Mouse (Mus musculus) megakaryocyte, embryonic 14.5 days (primary cell): ENCODE results near the gene Lamb3. TPM values are rescaled to one million over a fixed set of nuclear protein-coding genes. Genes with fewer than 3 reads are reported as not detected.

Experiments used
- H3K27me3 ChIP-seq: replicated peaks from 2 replicates; pipeline ENCODE3; 2012; ENCODE audit warnings: inconsistent platforms
- H3K36me3 ChIP-seq: replicated peaks from 2 replicates; pipeline ENCODE3; 2012; ENCODE audit warnings: low read length, inconsistent platforms, mixed read lengths
- H3K4me1 ChIP-seq: 2 replicates; pipeline ENCODE4 v1.6.1; 2012; ENCODE audit warnings: inconsistent platforms
- H3K4me3 ChIP-seq: replicated peaks from 2 replicates; pipeline ENCODE3; 2012; ENCODE audit warnings: moderate library complexity, mild to moderate bottlenecking, inconsistent platforms
- H3K9me3 ChIP-seq: 2 replicates; pipeline ENCODE4 v1.6.1; 2012; ENCODE audit warnings: inconsistent platforms
- FLI1 ChIP-seq: IDR thresholded peaks from 2 replicates; pipeline ENCODE4 v1.6.1; 2012; ENCODE audit warnings: low read length, inconsistent platforms, mixed read lengths
- GATA1 ChIP-seq: IDR thresholded peaks from 3 replicates; pipeline ENCODE4 v1.6.1; 2012; ENCODE audit warnings: mixed read lengths, low read length, inconsistent platforms, borderline replicate concordance
- polyA plus RNA-seq: library from polyadenylated mRNA; stranded (reverse); fragments of >175 nt; gene quantifications from 2 replicates; pipeline ENCODE4 v1.2.3, GENCODE M21; 2012; ENCODE audit warnings: low replicate concordance; ENCODE audit not compliant: insufficient read depth

Gene Lamb3
- polyA plus RNA-seq, 1 experiment: 0.31 TPM

DNA sequence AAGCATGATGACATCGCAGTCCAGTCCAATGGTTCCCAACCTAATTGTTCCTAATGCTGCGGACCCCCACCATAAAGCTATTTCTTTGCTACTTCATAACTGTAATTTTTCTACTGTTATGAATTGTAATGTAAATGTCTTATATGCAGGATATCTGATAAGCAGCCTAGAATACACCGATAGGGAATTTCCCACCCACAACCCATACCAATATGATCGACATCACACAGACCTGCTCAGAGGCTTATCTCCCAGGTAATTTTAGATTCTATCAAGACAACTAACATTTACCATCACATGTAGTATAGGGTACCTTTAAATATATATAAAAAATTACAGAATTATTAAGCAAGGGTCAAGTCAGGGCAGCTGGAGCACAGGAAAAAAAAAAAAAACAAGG is 18.6 kb downstream of the Lamb3 start:
- no peaks in the 10 kb centered on the region for H3K27me3 ChIP-seq
- no peak overlapping the region for H3K4me3 ChIP-seq
- no peaks in the 10 kb centered on the region for H3K36me3 ChIP-seq
- no peak for TF ChIP-seq FLI1
- TF ChIP-seq GATA1: no peak
- peaks cover under 1% of the 10 kb centered on the region; the same call in 1 of the 2 replicates for H3K4me1 ChIP-seq
- H3K9me3 ChIP-seq: no peaks in the 10 kb centered on the region

- H3K4me3 ChIP-seq: no peak overlapping the region
- H3K4me1 ChIP-seq: peaks cover 5% of the 10 kb centered on the region; the same call in 1 of the 2 replicates
- peaks cover 3% of the 10 kb centered on the region for H3K27me3 ChIP-seq
- no peaks in the 10 kb centered on the region for H3K9me3 ChIP-seq
- no peaks in the 10 kb centered on the region for H3K36me3 ChIP-seq
- TF ChIP-seq GATA1 (no peak), FLI1 (no peak)
These were observed 19.4 kb downstream of the Lamb3 start for GRCm38 (mm10) chr1:193226724-193227522.

- Histone ChIP-seq H3K4me3 (no peak overlapping the region), H3K4me1 (peaks cover 5% of the 10 kb centered on the region; the same call in 1 of the 2 replicates), H3K27me3 (peaks cover 3% of the 10 kb centered on the region), H3K36me3 (no peaks in the 10 kb centered on the region), H3K9me3 (no peaks in the 10 kb centered on the region)
- no peak for TF ChIP-seq FLI1
- no peak for TF ChIP-seq GATA1
These were observed 20.0 kb downstream of the Lamb3 start for GRCm38 (mm10) chr1:193227537-193227936.

- H3K4me1 ChIP-seq: peaks cover 5% of the 10 kb centered on the region; the same call in 1 of the 2 replicates
- no peaks in the 10 kb centered on the region for H3K9me3 ChIP-seq
- H3K4me3 ChIP-seq: no peak overlapping the region
- TF ChIP-seq FLI1 (no peak), GATA1 (no peak)
- peaks cover 3% of the 10 kb centered on the region for H3K27me3 ChIP-seq
- H3K36me3 ChIP-seq: no peaks in the 10 kb centered on the region
These were observed 22.1 kb downstream of the Lamb3 start for GRCm38 (mm10) chr1:193229570-193229969.

- Histone ChIP-seq H3K9me3 (no peaks in the 10 kb centered on the region), H3K4me3 (no peak overlapping the region), H3K36me3 (no peaks in the 10 kb centered on the region), H3K4me1 (peaks cover 5% of the 10 kb centered on the region; the same call in 1 of the 2 replicates), H3K27me3 (peaks cover 3% of the 10 kb centered on the region)
- no peak for TF ChIP-seq GATA1
- no peak for TF ChIP-seq FLI1
These were observed 23.0 kb downstream of the Lamb3 start for GRCm38 (mm10) chr1:193230531-193230930.

GRCm38 (mm10) chr1:193230935-193231334 is 23.4 kb downstream of the Lamb3 start:
- Histone ChIP-seq H3K9me3 (no peaks in the 10 kb centered on the region), H3K4me1 (peaks cover 5% of the 10 kb centered on the region; the same call in 1 of the 2 replicates), H3K4me3 (no peak overlapping the region), H3K36me3 (no peaks in the 10 kb centered on the region), H3K27me3 (peaks cover 3% of the 10 kb centered on the region)
- TF ChIP-seq GATA1: no peak

DNA sequence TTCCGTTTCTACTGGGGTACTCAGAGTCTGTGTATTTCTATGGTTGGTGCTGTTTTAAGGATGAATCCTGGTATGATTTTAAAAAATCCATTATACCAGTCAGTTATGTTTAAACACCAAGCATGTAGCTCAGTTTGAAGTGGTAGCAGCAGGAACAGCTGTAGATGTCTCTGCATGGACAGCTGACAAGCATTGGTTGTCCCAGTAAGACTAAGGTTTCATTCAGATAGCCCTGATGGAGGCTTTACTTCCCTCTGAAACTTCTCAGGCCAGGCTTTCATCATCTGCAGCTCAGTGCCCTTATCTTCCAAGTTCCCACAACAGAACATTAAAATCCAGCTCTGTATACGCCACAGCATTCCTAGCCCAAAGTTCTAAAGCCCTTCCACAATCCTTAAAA is 25.2 kb downstream of the Lamb3 start:
- peaks cover 5% of the 10 kb centered on the region; the same call in 1 of the 2 replicates for H3K4me1 ChIP-seq
- H3K36me3 ChIP-seq: no peaks in the 10 kb centered on the region
- H3K9me3 ChIP-seq: no peaks in the 10 kb centered on the region
- H3K4me3 ChIP-seq: no peak overlapping the region
- TF ChIP-seq GATA1 (no peak), FLI1 (no peak)
- H3K27me3 ChIP-seq: peaks cover 3% of the 10 kb centered on the region

DNA sequence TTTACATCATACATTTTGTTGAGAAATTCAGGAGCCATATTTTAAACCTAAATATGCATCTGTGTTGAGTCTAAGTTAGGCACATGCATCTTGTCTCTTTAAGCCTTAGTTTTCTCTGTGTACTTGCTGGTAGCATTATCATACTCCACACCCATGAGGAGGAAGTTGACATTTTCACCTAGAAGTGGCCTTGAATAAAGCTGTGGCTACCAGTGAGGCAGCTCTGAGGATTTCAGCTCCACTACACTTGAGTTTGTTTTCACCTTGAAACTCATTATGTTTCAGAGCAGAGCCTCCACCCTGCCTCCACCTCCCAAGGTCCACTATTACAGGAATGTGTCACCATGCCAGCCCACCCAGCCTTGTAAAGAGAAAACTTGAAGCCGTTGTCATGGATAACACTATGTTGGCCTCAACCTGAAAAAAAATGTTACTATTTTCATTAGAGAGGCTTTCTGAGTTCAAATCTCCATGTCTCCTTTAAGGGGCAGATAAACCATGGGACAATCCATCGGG is 26.7 kb downstream of the Lamb3 start:
- Histone ChIP-seq H3K27me3 (peaks cover 3% of the 10 kb centered on the region), H3K36me3 (no peaks in the 10 kb centered on the region), H3K4me1 (peaks cover 5% of the 10 kb centered on the region; the same call in 1 of the 2 replicates), H3K4me3 (no peak overlapping the region), H3K9me3 (no peaks in the 10 kb centered on the region)
- no peak for TF ChIP-seq FLI1
- TF ChIP-seq GATA1: no peak

GRCm38 (mm10) chr1:193234930-193235329 is 27.4 kb downstream of the Lamb3 start:
- peaks cover 3% of the 10 kb centered on the region for H3K27me3 ChIP-seq
- H3K36me3 ChIP-seq: no peaks in the 10 kb centered on the region
- H3K4me1 ChIP-seq: peaks cover 5% of the 10 kb centered on the region; the same call in 1 of the 2 replicates
- TF ChIP-seq FLI1: no peak
- TF ChIP-seq GATA1: no peak
- no peak overlapping the region for H3K4me3 ChIP-seq
- H3K9me3 ChIP-seq: no peaks in the 10 kb centered on the region

DNA sequence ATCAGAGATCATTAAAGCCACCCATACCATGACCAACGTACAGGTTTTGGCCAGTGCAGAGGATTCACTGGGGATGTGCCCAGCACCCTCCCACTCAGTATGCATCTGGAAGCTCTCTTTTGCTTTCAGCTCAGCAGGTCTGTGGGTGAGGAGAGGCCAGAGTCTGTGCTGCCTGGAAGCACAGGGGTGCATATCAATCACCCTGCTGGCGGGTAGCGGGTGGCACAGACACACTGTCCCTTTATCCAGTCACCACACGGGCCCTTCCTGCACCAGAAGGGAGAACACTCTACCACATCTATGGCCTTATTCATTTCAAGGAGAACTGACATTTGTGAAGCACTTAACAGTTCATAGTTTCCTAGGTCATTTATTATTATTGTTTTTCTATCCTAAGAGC is 30.9 kb downstream of the Lamb3 start:
- H3K4me1 ChIP-seq: no peaks in the 10 kb centered on the region
- H3K9me3 ChIP-seq: no peaks in the 10 kb centered on the region
- H3K4me3 ChIP-seq: no peak overlapping the region
- TF ChIP-seq FLI1: no peak
- TF ChIP-seq GATA1: no peak
- H3K36me3 ChIP-seq: no peaks in the 10 kb centered on the region
- H3K27me3 ChIP-seq: peaks cover 4% of the 10 kb centered on the region

GRCm38 (mm10) chr1:193241436-193241835 is 33.9 kb downstream of the Lamb3 start:
- peaks cover 4% of the 10 kb centered on the region for H3K27me3 ChIP-seq
- H3K4me1 ChIP-seq: no peaks in the 10 kb centered on the region
- no peak overlapping the region for H3K4me3 ChIP-seq
- H3K36me3 ChIP-seq: no peaks in the 10 kb centered on the region
- TF ChIP-seq FLI1 (no peak), GATA1 (no peak)
- no peaks in the 10 kb centered on the region for H3K9me3 ChIP-seq
